Comparison of ENCODE assay signal across 43 mouse cellular contexts in the genomic region with DNA sequence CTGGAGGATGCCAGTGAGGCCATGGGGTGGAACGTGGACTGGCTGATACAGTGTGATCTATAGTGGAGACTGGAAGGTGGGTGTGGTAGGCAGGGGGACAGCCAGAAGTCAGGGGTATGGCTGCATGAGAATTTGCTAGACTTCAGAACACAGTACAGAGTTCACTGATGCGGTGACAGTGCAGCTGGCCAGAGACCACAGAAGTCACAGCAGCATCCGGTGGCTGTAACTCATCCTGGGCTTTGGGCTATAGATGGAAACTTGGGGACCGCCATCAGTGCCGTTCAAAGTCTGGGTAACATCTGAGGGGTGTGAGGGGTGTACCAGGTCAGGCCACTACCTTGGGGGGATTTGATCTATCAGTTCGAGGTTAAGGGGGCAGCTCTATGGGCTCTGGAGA. TPM values are rescaled to one million over a fixed set of nuclear protein-coding genes. Genes with fewer than 3 reads are reported as not detected.
"Had no signal": no experiment of that assay in that cellular context is flagged by ENCODE, and none has a peak within 500 bp of the region (broad histone marks: within the 10 kb centered on the region; RNA-seq: fewer than 3 reads in every experiment).

No protein-coding gene starts in this region.

- H3K4me2 ChIP-seq: limb, embryonic 12.5 days; limb, embryonic 13.5 days; limb, embryonic 15.5 days; liver, embryonic 11.5 days; liver, embryonic 12.5 days; liver, embryonic 13.5 days; liver, embryonic 15.5 days; lung, embryonic 14.5 days; lung, embryonic 15.5 days; midbrain, embryonic 11.5 days; midbrain, embryonic 12.5 days; midbrain, embryonic 13.5 days; midbrain, embryonic 15.5 days had no signal

- H3K27me3 ChIP-seq: limb, embryonic 12.5 days; limb, embryonic 13.5 days; limb, embryonic 15.5 days; liver, embryonic 15.5 days; lung, embryonic 15.5 days; midbrain, embryonic 12.5 days; midbrain, embryonic 13.5 days; midbrain, embryonic 15.5 days had no signal

- H3K4me3 ChIP-seq: limb, embryonic 10.5 days; limb, embryonic 12.5 days; limb, embryonic 13.5 days; limb, embryonic 15.5 days; liver, embryonic 12.5 days; liver, embryonic 13.5 days; liver, embryonic 15.5 days; lung, embryonic 15.5 days; megakaryocyte, embryonic 14.5 days; midbrain, embryonic 10.5 days; midbrain, embryonic 12.5 days; midbrain, embryonic 13.5 days; midbrain, embryonic 15.5 days; myocyte had no signal

- H3K36me3 ChIP-seq: limb, embryonic 13.5 days; limb, embryonic 15.5 days; liver, embryonic 12.5 days; liver, embryonic 13.5 days; liver, embryonic 15.5 days; lung, embryonic 15.5 days; midbrain, embryonic 15.5 days had no signal

- ATAC-seq: liver, embryonic 12.5 days; liver, postnatal 0 days; midbrain, embryonic 13.5 days; midbrain, embryonic 15.5 days; midbrain, embryonic 16.5 days had no signal

- H3K9me3 ChIP-seq: limb, embryonic 10.5 days; limb, embryonic 12.5 days; limb, embryonic 13.5 days; limb, embryonic 15.5 days; liver, embryonic 12.5 days; liver, embryonic 13.5 days; liver, embryonic 15.5 days; lung, embryonic 15.5 days; megakaryocyte, embryonic 14.5 days; midbrain, embryonic 10.5 days; midbrain, embryonic 12.5 days; midbrain, embryonic 13.5 days; midbrain, embryonic 15.5 days had no signal

- H3K27ac ChIP-seq: limb, embryonic 10.5 days; limb, embryonic 12.5 days; limb, embryonic 13.5 days; limb, embryonic 15.5 days; liver, embryonic 12.5 days; liver, embryonic 13.5 days; liver, embryonic 14.5 days; liver, embryonic 15.5 days; lung, embryonic 15.5 days; macrophage; midbrain, embryonic 10.5 days; midbrain, embryonic 12.5 days; midbrain, embryonic 13.5 days; midbrain, embryonic 15.5 days had no signal

- DNase-seq: left cerebral cortex, postnatal 4 days; liver; liver, embryonic 13.5 days; liver, postnatal 0 days; lung, adult 18-20 months; lung, adult 2 months; lung, embryonic 14.5 days; lung, postnatal 10 days; lung, postnatal 14 days; lung, postnatal 36 days; lung, postnatal 4 days; midbrain, embryonic 14.5 days had no signal

- H3K4me1 ChIP-seq: limb, embryonic 10.5 days; liver, embryonic 13.5 days; liver, embryonic 15.5 days; lung, embryonic 15.5 days; midbrain, embryonic 12.5 days; midbrain, embryonic 13.5 days; midbrain, embryonic 15.5 days had no signal

- H3K9ac ChIP-seq: limb, embryonic 12.5 days; limb, embryonic 13.5 days; limb, embryonic 15.5 days; liver, embryonic 12.5 days; liver, embryonic 13.5 days; liver, embryonic 14.5 days; liver, embryonic 15.5 days; liver, postnatal 0 days; lung, embryonic 14.5 days; lung, embryonic 15.5 days; midbrain, embryonic 12.5 days; midbrain, embryonic 13.5 days; midbrain, embryonic 15.5 days had no signal

RNA-seq across cellular contexts. Expression of a gene that starts 11.5 kb away (rescaled TPM):
- total RNA-seq: left cerebral cortex, adult 8-10 months; left cerebral cortex, postnatal 10 days; left cerebral cortex, postnatal 14 days; left cerebral cortex, postnatal 25 days; left cerebral cortex, postnatal 36 days; left cerebral cortex, postnatal 4 days; liver, adult 2 months; megakaryocyte progenitor cell, adult 5-6 weeks; megakaryocyte, adult 5-6 weeks; megakaryocyte-erythroid progenitor cell, adult 5-6 weeks; midbrain, postnatal 0 days; monocyte, adult 5-6 weeks had no signal
- polyA plus RNA-seq: liver, adult 2 months; liver, embryonic 11.5 days; liver, embryonic 13.5 days; liver, embryonic 14.5 days; liver, embryonic 15.5 days; liver, embryonic 16.5 days; liver, postnatal 0 days; lung, adult 2 months; macrophage had no signal

RNA-seq across cellular contexts. Expression of a gene that starts 22.2 kb away (rescaled TPM):
- total RNA-seq: left cerebral cortex, adult 8-10 months; left cerebral cortex, postnatal 10 days; left cerebral cortex, postnatal 14 days; left cerebral cortex, postnatal 25 days; left cerebral cortex, postnatal 36 days; liver, adult 2 months; megakaryocyte progenitor cell, adult 5-6 weeks; megakaryocyte, adult 5-6 weeks; megakaryocyte-erythroid progenitor cell, adult 5-6 weeks; midbrain, postnatal 0 days; monocyte, adult 5-6 weeks had no signal
- polyA plus RNA-seq: limb, embryonic 10.5 days; limb, embryonic 12.5 days; limb, embryonic 13.5 days; liver, adult 2 months; liver, embryonic 11.5 days; liver, embryonic 12.5 days; liver, embryonic 13.5 days; liver, embryonic 14.5 days; liver, embryonic 15.5 days; liver, embryonic 16.5 days; liver, postnatal 0 days; lung, embryonic 14.5 days; macrophage; midbrain, embryonic 11.5 days; midbrain, embryonic 12.5 days; midbrain, embryonic 13.5 days; midbrain, embryonic 14.5 days; midbrain, embryonic 15.5 days; midbrain, embryonic 16.5 days; midbrain, postnatal 0 days; neural tube, embryonic 11.5 days had no signal
